Mouse (Mus musculus) heart, embryonic 11.5 days (tissue): Measurements from ENCODE around the gene Fam78a. TPM values are rescaled to one million over a fixed set of nuclear protein-coding genes. Genes with fewer than 3 reads are reported as not detected.

ENCODE experiments used
- ATAC-seq: fragments of 200-750 bp; cut with Nextera tagmentation; replicated peaks from 2 replicates; pipeline ENCODE4 v1.8.0; 2017; ENCODE audit warnings: moderate library complexity; ENCODE audit not compliant: insufficient number of reproducible peaks, low FRiP score, low TSS enrichment
- H3K27ac ChIP-seq: fragments of 300-500 bp; sonication (generic); 2 replicates; pipeline ENCODE4 v1.5.1; 2014; ENCODE audit warnings: mild to moderate bottlenecking, low read depth, low read length
- H3K27me3 ChIP-seq: fragments of 300-500 bp; sonication (generic); 2 replicates; pipeline ENCODE4 v1.6.1; 2014; ENCODE audit warnings: mild to moderate bottlenecking, low read length, mixed read lengths; ENCODE audit not compliant: control insufficient read depth, insufficient read depth
- H3K36me3 ChIP-seq: fragments of 300-500 bp; sonication (generic); 2 replicates; pipeline ENCODE4 v1.6.1; 2014; ENCODE audit warnings: mild to moderate bottlenecking, low read length, moderate library complexity, mixed read lengths; ENCODE audit not compliant: control insufficient read depth, insufficient read depth
- H3K4me1 ChIP-seq: fragments of 300-500 bp; sonication (generic); 2 replicates; pipeline ENCODE4 v1.6.1; 2014; ENCODE audit warnings: low read length; ENCODE audit not compliant: control insufficient read depth, insufficient read depth
- H3K4me2 ChIP-seq: fragments of 300-500 bp; sonication (generic); 2 replicates; pipeline ENCODE4 v1.6.1; 2014; ENCODE audit warnings: mild to moderate bottlenecking, moderate library complexity
- H3K4me3 ChIP-seq: fragments of 300-500 bp; sonication (generic); 2 replicates; pipeline ENCODE4 v1.5.1; 2014; ENCODE audit warnings: low read depth, low read length
- H3K9ac ChIP-seq: fragments of 300-500 bp; sonication (generic); 2 replicates; pipeline ENCODE4 v1.6.1; 2014; ENCODE audit warnings: mild to moderate bottlenecking, low read depth, low read length, moderate library complexity
- H3K9me3 ChIP-seq: fragments of 300-500 bp; sonication (generic); replicated peaks from 2 replicates; pipeline ENCODE4 v1.6.1; 2016; ENCODE audit warnings: low read length; ENCODE audit not compliant: control insufficient read depth
- WGBS: fragments of 180-500 bp; shearing (Covaris S2); extraction: QIAGEN DNeasy Blood & Tissue Kit; methylation state at CpG from one replicate; pipeline ENCODE4 v1.1.7; 2014; ENCODE audit not compliant: insufficient replicate concordance; 5-methylcytosine and 5-hydroxymethylcytosine counted together
- polyA plus RNA-seq: library from polyadenylated mRNA; unstranded; fragments of >200 nt; fragmentation: Nextera tagmentation; extraction: Ambion mirVana; gene quantifications from 2 replicates; pipeline ENCODE4 v1.2.1, GENCODE M21; 2014

The Fam78a gene
- polyA plus RNA-seq, 1 experiment from 2014 or later, result 43.1 TPM

- Histone ChIP-seq H3K27me3 (no peaks in the 10 kb centered on the region), H3K27ac (peak overlapping the region; percentile 54; the same call in 1 of the 2 replicates), H3K9me3 (no peaks in the 10 kb centered on the region), H3K9ac (no peak overlapping the region; the same call in 1 of the 2 replicates), H3K36me3 (peaks cover 12% of the 10 kb centered on the region), H3K4me2 (peak overlapping the region; percentile 6; the same call in 1 of the 2 replicates), H3K4me1 (peaks cover 46% of the 10 kb centered on the region), H3K4me3 (no peak overlapping the region)
- no peak for ATAC-seq
- 56% methylated on average over 31 of the region's 31 CpGs for WGBS
Measured at GRCm38 (mm10) chr2:32068811-32069607, 15.6 kb downstream of the Fam78a start.

GRCm38 (mm10) chr2:32066005-32066404 is 18.7 kb downstream of the Fam78a start:
- Histone ChIP-seq H3K27me3 (no peaks in the 10 kb centered on the region), H3K4me1 (peaks cover 75% of the 10 kb centered on the region), H3K4me3 (no peak overlapping the region), H3K27ac (peak overlapping the region; percentile 96), H3K9me3 (no peaks in the 10 kb centered on the region), H3K36me3 (peaks cover 7% of the 10 kb centered on the region), H3K9ac (peak overlapping the region; percentile 47; the same call in 1 of the 2 replicates), H3K4me2 (no peak overlapping the region)
- 71% methylated on average over 4 of the region's 4 CpGs for WGBS
- ATAC-seq, result no peak

- no peak for ATAC-seq
- Histone ChIP-seq H3K27me3 (no peaks in the 10 kb centered on the region), H3K27ac (peak overlapping the region; percentile 96), H3K4me3 (no peak overlapping the region), H3K9me3 (no peaks in the 10 kb centered on the region), H3K36me3 (peaks cover 7% of the 10 kb centered on the region), H3K4me1 (peaks cover 82% of the 10 kb centered on the region), H3K9ac (peak overlapping the region; percentile 47), H3K4me2 (no peak overlapping the region)
- WGBS, result 54% methylated on average over 5 of the region's 5 CpGs
Measured at GRCm38 (mm10) chr2:32065371-32065791, 19.3 kb downstream of the Fam78a start.

- 55% methylated on average over 13 of the region's 13 CpGs for whole genome bisulfite sequencing
- Histone ChIP-seq H3K36me3 (peaks cover 7% of the 10 kb centered on the region), H3K27ac (peak overlapping the region; percentile 96), H3K9me3 (no peaks in the 10 kb centered on the region), H3K4me2 (peak overlapping the region; percentile 37), H3K4me3 (no peak overlapping the region), H3K9ac (peak overlapping the region; percentile 47), H3K4me1 (peaks cover 85% of the 10 kb centered on the region), H3K27me3 (no peaks in the 10 kb centered on the region)
- no peak for ATAC-seq
Measured at GRCm38 (mm10) chr2:32064913-32065312, 19.7 kb downstream of the Fam78a start.

DNA sequence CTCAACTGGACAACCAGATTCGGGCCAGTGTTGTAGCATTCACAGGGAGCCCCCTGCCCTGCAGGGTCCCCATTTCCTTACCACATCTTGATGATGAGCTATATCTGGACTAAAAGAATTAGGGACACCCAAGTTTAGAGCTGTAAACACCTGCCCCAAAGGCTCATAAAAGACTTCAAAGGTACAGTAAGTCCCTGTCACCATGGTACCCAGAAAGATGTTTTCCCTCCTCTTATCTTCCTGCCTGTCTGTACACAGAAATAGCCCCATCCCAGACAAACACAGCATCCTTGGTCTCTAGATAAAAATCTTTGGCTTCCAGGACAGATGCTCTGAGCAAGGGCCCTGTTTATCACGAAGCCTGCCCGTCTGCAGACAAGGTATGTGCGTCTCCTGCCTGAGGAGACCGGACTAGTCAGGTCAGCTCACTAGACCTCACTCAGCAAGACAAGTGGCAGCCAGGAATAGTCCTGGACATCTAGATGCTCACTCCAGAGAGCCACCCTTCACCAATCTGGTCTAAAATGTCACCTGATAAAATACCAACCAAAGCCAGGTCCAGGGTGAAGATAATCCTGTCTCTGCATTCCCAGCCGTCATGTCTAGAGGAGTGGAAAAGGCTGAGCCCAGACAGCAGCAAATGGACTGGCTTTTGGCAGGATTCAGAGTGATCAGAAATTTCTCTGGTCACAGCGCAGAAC is 21.1 kb downstream of the Fam78a start:
- peak overlapping the region; percentile 96 for H3K27ac ChIP-seq
- H3K9ac ChIP-seq, result peak overlapping the region; percentile 47
- peaks cover 4% of the 10 kb centered on the region for H3K36me3 ChIP-seq
- ATAC-seq, result 0 out of 2 replicates have a peak, but pooled peaks have one; percentile 33
- no peaks in the 10 kb centered on the region for H3K27me3 ChIP-seq
- WGBS, result 41% methylated on average over 7 of the region's 7 CpGs
- peaks cover 90% of the 10 kb centered on the region for H3K4me1 ChIP-seq
- peak overlapping the region; percentile 37 for H3K4me2 ChIP-seq
- H3K4me3 ChIP-seq, result no peak overlapping the region
- no peaks in the 10 kb centered on the region for H3K9me3 ChIP-seq

- WGBS, result 77% methylated on average over 15 of the region's 15 CpGs
- Histone ChIP-seq H3K27me3 (no peaks in the 10 kb centered on the region), H3K9me3 (no peaks in the 10 kb centered on the region), H3K4me2 (peak overlapping the region; percentile 31; the same call in 1 of the 2 replicates), H3K4me3 (no peak overlapping the region), H3K9ac (0 out of 2 replicates have a peak overlapping the region, but pooled peaks have one; percentile 3), H3K36me3 (peaks cover 2% of the 10 kb centered on the region; the same call in 1 of the 2 replicates), H3K27ac (peak overlapping the region; percentile 96), H3K4me1 (peaks cover 88% of the 10 kb centered on the region)
- ATAC-seq, result no peak
Measured at GRCm38 (mm10) chr2:32062626-32063410, 21.8 kb downstream of the Fam78a start.

DNA sequence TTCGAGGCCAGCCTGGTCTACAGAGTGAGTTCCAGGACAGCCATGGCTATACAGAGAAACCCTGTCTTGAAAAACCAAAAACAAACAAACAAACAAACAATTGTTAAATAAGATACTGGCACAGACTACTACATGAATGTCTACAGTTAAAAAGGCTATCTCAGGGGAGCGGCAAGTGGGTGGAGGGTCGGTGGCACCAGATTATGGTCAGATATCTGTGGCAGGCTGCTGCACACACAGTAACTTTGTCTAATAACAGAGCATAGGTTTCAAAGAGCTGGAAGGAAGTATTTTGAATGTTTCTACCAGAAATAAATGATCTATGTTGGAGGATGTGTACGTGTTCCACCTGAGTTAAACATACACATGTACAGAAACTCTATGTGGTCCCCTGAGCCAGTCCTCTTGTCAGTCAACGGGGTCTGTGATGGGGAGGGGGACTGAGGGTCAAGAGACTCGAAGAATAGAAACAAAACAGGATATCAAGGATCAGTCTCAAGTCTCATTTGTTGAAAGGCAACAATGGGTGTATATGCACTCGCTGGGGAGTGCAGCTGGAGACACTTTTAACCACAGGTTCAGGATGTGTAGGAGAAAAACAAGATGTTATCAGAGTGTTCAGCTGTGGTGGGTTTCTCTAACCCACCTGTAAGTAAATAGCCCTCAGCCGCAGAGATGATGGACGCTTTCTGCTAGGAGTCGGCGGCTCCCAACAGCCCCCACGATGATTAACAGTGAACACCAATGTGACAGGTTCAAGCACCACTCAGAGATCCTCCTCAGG is 22.7 kb downstream of the Fam78a start:
- 0 out of 2 replicates have a peak overlapping the region, but pooled peaks have one; percentile 31 for H3K4me2 ChIP-seq
- no peak for ATAC-seq
- H3K9me3 ChIP-seq, result no peaks in the 10 kb centered on the region
- 44% methylated on average over 12 of the region's 12 CpGs for WGBS
- H3K36me3 ChIP-seq, result 0 out of 2 replicates have a peak, but pooled peaks cover 2% of the 10 kb centered on the region
- H3K27ac ChIP-seq, result peak overlapping the region; percentile 96
- H3K9ac ChIP-seq, result 0 out of 2 replicates have a peak overlapping the region, but pooled peaks have one; percentile 3
- H3K27me3 ChIP-seq, result no peaks in the 10 kb centered on the region
- no peak overlapping the region for H3K4me3 ChIP-seq
- peaks cover 90% of the 10 kb centered on the region for H3K4me1 ChIP-seq
